Mouse (Mus musculus) erythroblast, embryonic 14.5 days (primary cell): Measurements from ENCODE around the gene Eddm3b. TPM values are rescaled to one million over a fixed set of nuclear protein-coding genes. Genes with fewer than 3 reads are reported as not detected.
"Not testable (repeated sequence)": the region's sequence is repeated elsewhere in the genome, so short reads cannot be mapped to it uniquely, and the experiment has no call there.

ENCODE experiments used
- H3K27me3 ChIP-seq: 2 replicates; pipeline ENCODE4 v1.6.1; 2012; ENCODE audit warnings: inconsistent platforms; ENCODE audit not compliant: control insufficient read depth
- H3K36me3 ChIP-seq: 2 replicates; pipeline ENCODE4 v1.6.1; 2012; ENCODE audit warnings: mild to moderate bottlenecking, inconsistent platforms; ENCODE audit not compliant: control insufficient read depth
- H3K4me1 ChIP-seq: 2 replicates; pipeline ENCODE4 v1.6.1; 2012; ENCODE audit warnings: inconsistent platforms; ENCODE audit not compliant: control insufficient read depth
- H3K4me3 ChIP-seq: replicated peaks from 2 replicates; pipeline ENCODE3; 2012; ENCODE audit warnings: moderate library complexity, mild to moderate bottlenecking, inconsistent platforms
- H3K9me3 ChIP-seq: 2 replicates; pipeline ENCODE4 v1.6.1; 2012; ENCODE audit warnings: low read length, inconsistent platforms, mixed read lengths; ENCODE audit not compliant: control insufficient read depth
- GATA1 ChIP-seq: IDR thresholded peaks from 2 replicates; pipeline ENCODE4 v1.6.1; 2012; ENCODE audit warnings: low read length, inconsistent platforms, mixed read lengths
- TAL1 ChIP-seq: IDR thresholded peaks from 3 replicates; pipeline ENCODE4 v1.6.1; 2012; ENCODE audit warnings: low read length, inconsistent platforms, mixed read lengths
- polyA plus RNA-seq: library from polyadenylated mRNA; stranded (reverse); fragments of >175 nt; gene quantifications from 2 replicates; pipeline ENCODE4 v1.2.3, GENCODE M21; 2012

The Eddm3b gene
- polyA plus RNA-seq, 1 experiment, result not detected

- no peak overlapping the region for H3K4me3 ChIP-seq
- no peaks in the 10 kb centered on the region for H3K9me3 ChIP-seq
- TF ChIP-seq GATA1 (no peak), TAL1 (no peak)
- peaks cover 14% of the 10 kb centered on the region for H3K27me3 ChIP-seq
- peaks cover 27% of the 10 kb centered on the region for H3K4me1 ChIP-seq
- H3K36me3 ChIP-seq, result no peaks in the 10 kb centered on the region
Measured at GRCm38 (mm10) chr14:51093496-51093895, 20.7 kb upstream of the Eddm3b start.

- H3K27me3 ChIP-seq, result peaks cover 14% of the 10 kb centered on the region
- no peak for TF ChIP-seq GATA1
- TF ChIP-seq TAL1, result no peak
- H3K36me3 ChIP-seq, result no peaks in the 10 kb centered on the region
- peaks cover 20% of the 10 kb centered on the region for H3K4me1 ChIP-seq
- H3K9me3 ChIP-seq, result no peaks in the 10 kb centered on the region
- H3K4me3 ChIP-seq, result no peak overlapping the region
Measured at GRCm38 (mm10) chr14:51094096-51094875, 19.9 kb upstream of the Eddm3b start.

- no peaks in the 10 kb centered on the region for H3K9me3 ChIP-seq
- TF ChIP-seq GATA1 (no peak), TAL1 (no peak)
- H3K4me3 ChIP-seq, result no peak overlapping the region
- H3K27me3 ChIP-seq, result peaks cover 14% of the 10 kb centered on the region
- H3K36me3 ChIP-seq, result no peaks in the 10 kb centered on the region
- peaks cover 14% of the 10 kb centered on the region for H3K4me1 ChIP-seq
Measured at GRCm38 (mm10) chr14:51094921-51095320, 19.3 kb upstream of the Eddm3b start.

- H3K4me1 ChIP-seq, result peaks cover 4% of the 10 kb centered on the region
- no peaks in the 10 kb centered on the region for H3K9me3 ChIP-seq
- TF ChIP-seq TAL1 (no peak), GATA1 (no peak)
- H3K36me3 ChIP-seq, result no peaks in the 10 kb centered on the region
- peaks cover 9% of the 10 kb centered on the region for H3K27me3 ChIP-seq
- no peak overlapping the region for H3K4me3 ChIP-seq
Measured at GRCm38 (mm10) chr14:51095736-51096524, 18.3 kb upstream of the Eddm3b start.

GRCm38 (mm10) chr14:51098300-51098699 is 15.9 kb upstream of the Eddm3b start:
- H3K4me1 ChIP-seq, H3K27me3 ChIP-seq, H3K36me3 ChIP-seq, H3K4me3 ChIP-seq, H3K9me3 ChIP-seq: not testable (repeated sequence)

GRCm38 (mm10) chr14:51098921-51099320 is 15.3 kb upstream of the Eddm3b start:
- no peak for TF ChIP-seq TAL1
- no peaks in the 10 kb centered on the region for H3K9me3 ChIP-seq
- peaks cover 11% of the 10 kb centered on the region for H3K4me1 ChIP-seq
- no peaks in the 10 kb centered on the region for H3K36me3 ChIP-seq
- no peak overlapping the region for H3K4me3 ChIP-seq
- H3K27me3 ChIP-seq, result no peaks in the 10 kb centered on the region

- peaks cover 27% of the 10 kb centered on the region for H3K4me1 ChIP-seq
- no peaks in the 10 kb centered on the region for H3K27me3 ChIP-seq
- peaks cover 5% of the 10 kb centered on the region for H3K36me3 ChIP-seq
- no peak overlapping the region for H3K4me3 ChIP-seq
- H3K9me3 ChIP-seq, result no peaks in the 10 kb centered on the region
- TF ChIP-seq TAL1, result no peak
Measured at GRCm38 (mm10) chr14:51101284-51101683, 12.9 kb upstream of the Eddm3b start.

GRCm38 (mm10) chr14:51103217-51103616 is 11.0 kb upstream of the Eddm3b start:
- H3K4me3 ChIP-seq, result no peak overlapping the region
- H3K9me3 ChIP-seq, result no peaks in the 10 kb centered on the region

GRCm38 (mm10) chr14:51104366-51104765 is 9.9 kb upstream of the Eddm3b start:
- Histone ChIP-seq H3K9me3 (no peaks in the 10 kb centered on the region), H3K4me1 (peaks cover 37% of the 10 kb centered on the region), H3K27me3 (no peaks in the 10 kb centered on the region), H3K4me3 (no peak overlapping the region), H3K36me3 (peaks cover 5% of the 10 kb centered on the region)
- TF ChIP-seq GATA1 (no peak), TAL1 (no peak)

More at GRCm38 (mm10) chr14:51103217-51103616, 11.0 kb upstream of the Eddm3b start:
- Histone ChIP-seq H3K36me3 (peaks cover 5% of the 10 kb centered on the region), H3K4me1 (peaks cover 37% of the 10 kb centered on the region), H3K27me3 (no peaks in the 10 kb centered on the region)
- TF ChIP-seq GATA1 (no peak), TAL1 (no peak)
